In genomic region chr14:121435794-121436193, GRCm38 (mm10) we compare ENCODE assay signal across 9 mouse cellular contexts. TPM values are rescaled to one million over a fixed set of nuclear protein-coding genes. Genes with fewer than 3 reads are reported as not detected.
A peak's percentile ranks its signal among the peaks of the same experiment; 100 is the strongest.
DNase-seq lines count a peak whose midpoint lies in the region; ATAC-seq and TF ChIP-seq lines count a peak whose summit lies in the region.
"Had no signal": no experiment of that assay in that cellular context is flagged by ENCODE, and none has a peak within 500 bp of the region (broad histone marks: within the 10 kb centered on the region; RNA-seq: fewer than 3 reads in every experiment).

No protein-coding gene starts in this region.

- no peaks in the 10 kb centered on the region for H3K79me3 ChIP-seq in C2C12 (ENCODE audit: low read depth)

- no peaks in the 10 kb centered on the region for H3K4me1 ChIP-seq in kidney, embryonic 15.5 days
- no peaks in the 10 kb centered on the region for H3K4me1 ChIP-seq in liver, embryonic 16.5 days (ENCODE audit: control insufficient read depth, low read depth, low read length)

- no peak for TF ChIP-seq CTCF in C2C12 (IDR thresholded peaks at IDR 0.05; ENCODE audit: control insufficient read depth, insufficient read depth, insufficient read length)

- no peak for DNase-seq in kidney, postnatal 4 days
- DNase-seq in heart, adult 18-20 months: peak; percentile 71 to 83
- no peak for DNase-seq in retina, embryonic 14.5 days (ENCODE audit: low spot score)
- DNase-seq in gastrocnemius, adult 8-10 months (ENCODE audit: low spot score in 2 of 2): no peak
- DNase-seq: cerebellum, adult 18-20 months had no signal

- H3K79me2 ChIP-seq in C2C12 (ENCODE audit: control insufficient read depth, insufficient read depth): no peaks in the 10 kb centered on the region

- no peaks in the 10 kb centered on the region for H3K9me3 ChIP-seq in kidney, embryonic 15.5 days (replicated peaks)
- H3K9me3 ChIP-seq in liver, embryonic 16.5 days (replicated peaks; ENCODE audit: control insufficient read depth, low read length): no peaks in the 10 kb centered on the region

- 0 out of 2 replicates have a peak overlapping the region, but pooled peaks have one; percentile 18 for H3K27ac ChIP-seq in kidney, embryonic 15.5 days
- H3K27ac ChIP-seq in liver, embryonic 16.5 days (ENCODE audit: low read length): no peak overlapping the region

- WGBS in kidney, embryonic 15.5 days: 54% methylated on average over 6 of the region's 6 CpGs
- 28% methylated on average over 6 of the region's 6 CpGs for WGBS in liver, embryonic 16.5 days (ENCODE audit: insufficient replicate concordance)

- no peaks in the 10 kb centered on the region for H3K36me3 ChIP-seq in kidney, embryonic 15.5 days
- H3K36me3 ChIP-seq in C2C12 (ENCODE audit: control insufficient read depth, insufficient read depth): no peaks in the 10 kb centered on the region
- H3K36me3 ChIP-seq in liver, embryonic 16.5 days (ENCODE audit: control insufficient read depth, insufficient read depth): no peaks in the 10 kb centered on the region

- no peaks in the 10 kb centered on the region for H3K27me3 ChIP-seq in kidney, embryonic 15.5 days
- no peaks in the 10 kb centered on the region for H3K27me3 ChIP-seq in C2C12 (ENCODE audit: control insufficient read depth, insufficient read depth, insufficient read length)
- no peaks in the 10 kb centered on the region for H3K27me3 ChIP-seq in liver, embryonic 16.5 days (ENCODE audit: control insufficient read depth, insufficient read depth, low read depth, low read length)

- H3ac ChIP-seq in C2C12 (ENCODE audit: control insufficient read depth, insufficient read length, low read depth): no peak overlapping the region

- no peak overlapping the region for H3K9ac ChIP-seq in kidney, embryonic 15.5 days
- H3K9ac ChIP-seq in liver, embryonic 16.5 days (ENCODE audit: low read depth, low read length): no peak overlapping the region

- H3K4me3 ChIP-seq in kidney, embryonic 15.5 days (replicated peaks): no peak overlapping the region
- H3K4me3 ChIP-seq in C2C12 (ENCODE audit: insufficient read depth, poor library complexity, severe bottlenecking): no peak overlapping the region
- H3K4me3 ChIP-seq in liver, embryonic 16.5 days (ENCODE audit: low read depth, low read length): no peak overlapping the region

- no peak; the same call in 1 of the 2 replicates for ATAC-seq in kidney, embryonic 15.5 days (replicated peaks; ENCODE audit: low FRiP score)
- peak; percentile 41 for ATAC-seq in liver, embryonic 16.5 days (ENCODE audit: low read depth)
- ATAC-seq in monocyte, adult 5-6 weeks (replicated peaks; ENCODE audit: insufficient number of reproducible peaks, low FRiP score, low TSS enrichment, poor library complexity, severe bottlenecking): no peak

- no peak overlapping the region for H3K4me2 ChIP-seq in kidney, embryonic 15.5 days
- H3K4me2 ChIP-seq in liver, embryonic 16.5 days (ENCODE audit: low read depth, low read length): no peak overlapping the region

TF ChIP-seq in C2C12, 6 proteins besides CTCF, POLR2A, EP300 and RAD21:
- peak; percentile 72 for TF ChIP-seq FOSL1 (IDR thresholded peaks at IDR 0.05; ENCODE audit: insufficient read depth, low read length, poor library complexity, severe bottlenecking)
- TF ChIP-seq MYOD1 (IDR thresholded peaks at IDR 0.05; ENCODE audit: control insufficient read depth, insufficient read length, low read depth): peak; percentile 29
- no peak for TF ChIP-seq MAX (IDR thresholded peaks at IDR 0.05)
- TF ChIP-seq MYOG (IDR thresholded peaks at IDR 0.05; ENCODE audit: control insufficient read depth, extremely low read depth, insufficient read length): no peak
- TF ChIP-seq USF1 (IDR thresholded peaks at IDR 0.05; ENCODE audit: low read depth): no peak

RNA-seq across cellular contexts. Expression of gene Stk24, which starts 56.0 kb away (rescaled TPM):
- polyA plus RNA-seq in kidney, embryonic 15.5 days (2015; fragmentation: Nextera tagmentation; extraction: Ambion mirVana): 37.9 and 39.3 TPM in 2 replicates
- polyA plus RNA-seq in C2C12 (2012; fragmentation: generic; extraction: Trizol): 29.8 TPM
- total RNA-seq in heart, adult 18-20 months (2021): 10 to 100 TPM; 71.3 to 77.6 TPM
- 24.3 and 26.1 TPM in 2 replicates for polyA plus RNA-seq in liver, embryonic 16.5 days (2015; fragmentation: Nextera tagmentation; extraction: Ambion mirVana)
- 10 to 100 TPM; 25.2 to 34.5 (median 31.9) TPM for total RNA-seq in gastrocnemius, adult 8-10 months (2022)
- total RNA-seq in monocyte, adult 5-6 weeks (2017): 267 to 321 TPM (median 302 TPM) in 3 replicates

Comparison
In these comparisons a context has a peak if more than half of its experiments do, and no peak if none do; other contexts are left out.
1. DNase-seq: peak in heart, adult 18-20 months (2 of 2); none in kidney, postnatal 4 days (0 of 2), retina, embryonic 14.5 days (single experiment) and gastrocnemius, adult 8-10 months (0 of 2).